Mouse (Mus musculus) G1E (cell line): ENCODE measurements around the gene Ncor2.

Source experiments
- CTCF ChIP-seq: IDR thresholded peaks from 2 replicates; pipeline ENCODE4 v1.5.1; 2012; ENCODE audit warnings: low read depth, low read length, inconsistent platforms, mixed read lengths
- GATA1 ChIP-seq: IDR thresholded peaks from 2 replicates; pipeline ENCODE4 v1.6.1; 2012; ENCODE audit warnings: borderline replicate concordance, low read length, inconsistent platforms, mixed read lengths
- POLR2AphosphoS5 ChIP-seq: IDR thresholded peaks from 2 replicates; pipeline ENCODE4 v1.6.1; 2012; ENCODE audit warnings: low read depth, low read length, inconsistent platforms; ENCODE audit not compliant: insufficient replicate concordance
- TAL1 ChIP-seq: conservative IDR thresholded peaks from 2 replicates; pipeline ENCODE4 v1.6.1; 2012; ENCODE audit warnings: low read depth, low read length, inconsistent platforms, mixed read lengths

- TF ChIP-seq GATA1 (no peak), CTCF (no peak), TAL1 (no peak), POLR2AphosphoS5 (no peak)
These were observed 138.9 kb downstream of the Ncor2 start for GRCm38 (mm10) chr5:125040128-125040584.
